Mouse (Mus musculus): ENCODE data around the gene Slamf6.

- TF ChIP-seq CTCF (IDR thresholded peaks at IDR 0.05; ENCODE audit: insufficient read depth, low read depth, low read length): no peak
- no peak for TF ChIP-seq POLR2A (IDR thresholded peaks at IDR 0.05; ENCODE audit: insufficient read depth, low read depth, low read length)
These were observed at the start of gene Slamf6 for GRCm38 (mm10) chr1:171917305-171918039.
